Mouse (Mus musculus) hindbrain, embryonic 14.5 days (tissue): Measurements from ENCODE around the gene Dcst1. TPM values are rescaled to one million over a fixed set of nuclear protein-coding genes. Genes with fewer than 3 reads are reported as not detected.

ENCODE experiments used
- ATAC-seq: fragments of 200-750 bp; cut with Nextera tagmentation; 2 replicates; pipeline ENCODE4 v1.8.0; 2017; ENCODE audit warnings: moderate number of reproducible peaks, mild to moderate bottlenecking, moderate TSS enrichment, moderate library complexity; ENCODE audit not compliant: low FRiP score
- DNase-seq: peaks from one replicate; pipeline ENCODE4 v3.0.0-alpha.2; 2015; ENCODE audit warnings: low spot score
- H3K27ac ChIP-seq: fragments of 300-500 bp; sonication (generic); 2 replicates; pipeline ENCODE4 v1.5.1; 2014; ENCODE audit warnings: mild to moderate bottlenecking, moderate library complexity
- H3K27me3 ChIP-seq: fragments of 300-500 bp; sonication (generic); 2 replicates; pipeline ENCODE4 v1.6.1; 2014; ENCODE audit warnings: mild to moderate bottlenecking, low read length, mixed read lengths; ENCODE audit not compliant: control insufficient read depth, insufficient read depth
- H3K36me3 ChIP-seq: fragments of 300-500 bp; sonication (generic); replicated peaks from 2 replicates; pipeline ENCODE4 v1.6.1; 2014; ENCODE audit not compliant: control insufficient read depth, insufficient read depth
- H3K4me1 ChIP-seq: fragments of 300-500 bp; sonication (generic); replicated peaks from 2 replicates; pipeline ENCODE4 v1.6.1; 2014; ENCODE audit warnings: antibody characterized with exemption, low read length, mixed read lengths; ENCODE audit not compliant: control insufficient read depth, insufficient read depth
- H3K4me2 ChIP-seq: fragments of 300-500 bp; sonication (generic); replicated peaks from 2 replicates; pipeline ENCODE4 v1.6.1; 2014; ENCODE audit warnings: mild to moderate bottlenecking, moderate library complexity
- H3K4me3 ChIP-seq: fragments of 300-500 bp; sonication (generic); replicated peaks from 2 replicates; pipeline ENCODE4 v1.5.1; 2014; ENCODE audit warnings: mild to moderate bottlenecking, low read length
- H3K9ac ChIP-seq: fragments of 300-500 bp; sonication (generic); 2 replicates; pipeline ENCODE4 v1.6.1; 2014
- H3K9me3 ChIP-seq: fragments of 300-500 bp; sonication (generic); 2 replicates; pipeline ENCODE4 v1.6.1; 2016; ENCODE audit warnings: low read length; ENCODE audit not compliant: control insufficient read depth
- WGBS: fragments of 180-500 bp; shearing (Covaris S2); extraction: QIAGEN DNeasy Blood & Tissue Kit; methylation state at CpG from one replicate; pipeline ENCODE4 v1.1.7; 2014; 5-methylcytosine and 5-hydroxymethylcytosine counted together
- polyA plus RNA-seq: library from polyadenylated mRNA; unstranded; fragments of >200 nt; fragmentation: Nextera tagmentation; extraction: Ambion mirVana; gene quantifications from 2 replicates; pipeline ENCODE4 v1.2.1, GENCODE M21; 2014

Dcst1 gene
- polyA plus RNA-seq, 1 experiment from 2014 or later, result 0.43 TPM

DNA sequence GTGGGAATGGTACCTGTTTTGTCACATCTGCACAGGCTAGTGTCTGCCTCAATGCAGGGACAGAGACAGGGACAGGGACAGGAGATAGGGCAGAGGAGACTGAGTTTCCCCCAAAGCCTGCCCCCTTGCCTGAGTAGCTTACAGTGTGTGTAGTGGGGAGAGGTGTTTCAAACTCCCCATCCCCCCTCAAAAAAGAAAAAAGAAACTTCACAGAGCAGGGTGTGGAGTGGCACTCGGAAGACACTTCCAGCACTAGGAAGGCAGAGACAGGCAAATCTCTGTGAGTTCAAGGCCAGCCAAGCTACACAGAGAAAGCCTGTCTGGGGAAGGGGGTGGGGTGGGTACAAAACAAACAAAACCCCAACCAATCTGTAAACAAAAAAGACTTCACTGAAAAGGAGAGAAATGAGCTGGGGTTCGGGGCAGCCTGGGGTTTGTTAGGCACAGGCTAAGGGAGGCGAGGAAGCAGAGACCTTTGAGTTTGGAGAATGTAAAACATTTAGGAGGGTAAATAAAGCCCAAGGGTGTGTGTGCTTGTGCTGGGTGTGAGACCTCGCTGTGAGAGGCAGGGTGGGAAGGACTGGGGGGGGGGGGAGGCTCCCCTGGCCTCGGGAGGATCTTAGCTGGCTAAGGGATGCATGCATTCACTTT lies 8.7 kb upstream of the Dcst1 start:
- H3K4me1 ChIP-seq, result peaks cover 8% of the 10 kb centered on the region
- ATAC-seq, result no peak
- 43% methylated on average over 5 of the region's 5 CpGs for WGBS
- no peak overlapping the region for H3K27ac ChIP-seq
- H3K27me3 ChIP-seq, result no peaks in the 10 kb centered on the region
- H3K4me3 ChIP-seq, result no peak overlapping the region
- no peak for DNase-seq
- no peaks in the 10 kb centered on the region for H3K36me3 ChIP-seq
- H3K9ac ChIP-seq, result no peak overlapping the region
- H3K9me3 ChIP-seq, result no peaks in the 10 kb centered on the region
- H3K4me2 ChIP-seq, result no peak overlapping the region

- DNase-seq (no peak), ATAC-seq (no peak)
- no peak overlapping the region for H3K27ac ChIP-seq
- H3K9ac ChIP-seq, result no peak overlapping the region
- no peak overlapping the region for H3K4me3 ChIP-seq
- 69% methylated on average over 11 of the region's 11 CpGs for WGBS
- no peaks in the 10 kb centered on the region for H3K27me3 ChIP-seq
- no peak overlapping the region for H3K4me2 ChIP-seq
- H3K36me3 ChIP-seq, result no peaks in the 10 kb centered on the region
- H3K9me3 ChIP-seq, result no peaks in the 10 kb centered on the region
- H3K4me1 ChIP-seq, result no peaks in the 10 kb centered on the region
Measured at GRCm38 (mm10) chr3:89367338-89367737, 2.3 kb upstream of the Dcst1 start.

GRCm38 (mm10) chr3:89365486-89366414 lies 697 bp upstream of the Dcst1 start:
- H3K4me2 ChIP-seq, result no peak overlapping the region
- H3K27ac ChIP-seq, result no peak overlapping the region
- no peak overlapping the region for H3K4me3 ChIP-seq
- no peaks in the 10 kb centered on the region for H3K36me3 ChIP-seq
- no peaks in the 10 kb centered on the region for H3K4me1 ChIP-seq
- H3K9ac ChIP-seq, result no peak overlapping the region
- DNase-seq, result no peak
- H3K9me3 ChIP-seq, result no peaks in the 10 kb centered on the region
- no peaks in the 10 kb centered on the region for H3K27me3 ChIP-seq
- WGBS, result 75% methylated on average over 20 of the region's 20 CpGs
- no peak for ATAC-seq

- Histone ChIP-seq H3K4me3 (no peak overlapping the region), H3K9me3 (no peaks in the 10 kb centered on the region), H3K4me1 (no peaks in the 10 kb centered on the region), H3K27me3 (no peaks in the 10 kb centered on the region), H3K4me2 (no peak overlapping the region), H3K9ac (no peak overlapping the region), H3K36me3 (no peaks in the 10 kb centered on the region), H3K27ac (no peak overlapping the region)
- WGBS, result 50% methylated on average over 8 of the region's 8 CpGs
- no peak for ATAC-seq
- DNase-seq, result no peak
Measured at GRCm38 (mm10) chr3:89364631-89365030, 422 bp downstream of the Dcst1 start.

DNA sequence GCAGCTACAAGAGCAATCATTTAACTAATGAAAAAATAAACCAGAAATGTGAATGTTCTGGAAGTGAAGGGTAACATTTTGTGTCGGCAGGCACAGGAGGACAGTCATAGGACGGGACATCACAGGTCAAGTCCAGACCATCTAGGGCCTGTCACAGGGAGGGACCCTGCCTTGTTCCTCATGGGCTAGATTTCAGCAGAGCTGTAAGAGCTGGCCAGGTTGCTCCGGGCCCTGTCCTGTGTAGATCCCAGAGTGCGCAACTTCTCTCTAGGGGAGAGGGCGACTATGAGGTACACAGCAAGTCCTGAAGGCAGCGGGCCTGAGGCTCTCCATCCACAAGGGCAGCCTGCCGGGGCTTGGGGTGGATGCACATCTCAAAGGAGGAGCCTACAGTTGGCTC lies 3.4 kb downstream of the Dcst1 start, which contains the start of gene Dcst2:
TSS of gene Dcst2 (plus strand) at position 301 of the 400 bp plus-strand sequence.
- no peaks in the 10 kb centered on the region for H3K27me3 ChIP-seq
- WGBS, result 88% methylated on average over 7 of the region's 7 CpGs
- no peak for ATAC-seq
- no peak within 1 kb of the TSS for H3K4me3 ChIP-seq
- no peak within 1 kb of the TSS for H3K4me2 ChIP-seq
- no peaks in the 10 kb centered on the region for H3K36me3 ChIP-seq
- H3K9me3 ChIP-seq, result no peaks in the 10 kb centered on the region
- H3K27ac ChIP-seq, result no peak within 1 kb of the TSS
- no peak within 1 kb of the TSS for H3K9ac ChIP-seq
- no peaks in the 10 kb centered on the region for H3K4me1 ChIP-seq
- DNase-seq, result no peak

GRCm38 (mm10) chr3:89360237-89360636 lies 4.8 kb downstream of the Dcst1 start:
- ATAC-seq (no peak), DNase-seq (no peak)
- no peak overlapping the region for H3K4me3 ChIP-seq
- H3K9me3 ChIP-seq, result no peaks in the 10 kb centered on the region
- H3K27ac ChIP-seq, result no peak overlapping the region
- H3K27me3 ChIP-seq, result no peaks in the 10 kb centered on the region
- 84% methylated on average over 3 of the region's 3 CpGs for whole genome bisulfite sequencing
- H3K4me2 ChIP-seq, result no peak overlapping the region
- no peak overlapping the region for H3K9ac ChIP-seq
- H3K36me3 ChIP-seq, result no peaks in the 10 kb centered on the region
- H3K4me1 ChIP-seq, result no peaks in the 10 kb centered on the region

- 57% methylated on average over 6 of the region's 6 CpGs for WGBS
- no peak overlapping the region for H3K9ac ChIP-seq
- DNase-seq, result no peak
- no peak overlapping the region for H3K27ac ChIP-seq
- H3K36me3 ChIP-seq, result no peaks in the 10 kb centered on the region
- H3K9me3 ChIP-seq, result no peaks in the 10 kb centered on the region
- H3K4me1 ChIP-seq, result no peaks in the 10 kb centered on the region
- no peak for ATAC-seq
- H3K27me3 ChIP-seq, result no peaks in the 10 kb centered on the region
- no peak overlapping the region for H3K4me3 ChIP-seq
- no peak overlapping the region for H3K4me2 ChIP-seq
Measured at GRCm38 (mm10) chr3:89359630-89360029, 5.4 kb downstream of the Dcst1 start.

DNA sequence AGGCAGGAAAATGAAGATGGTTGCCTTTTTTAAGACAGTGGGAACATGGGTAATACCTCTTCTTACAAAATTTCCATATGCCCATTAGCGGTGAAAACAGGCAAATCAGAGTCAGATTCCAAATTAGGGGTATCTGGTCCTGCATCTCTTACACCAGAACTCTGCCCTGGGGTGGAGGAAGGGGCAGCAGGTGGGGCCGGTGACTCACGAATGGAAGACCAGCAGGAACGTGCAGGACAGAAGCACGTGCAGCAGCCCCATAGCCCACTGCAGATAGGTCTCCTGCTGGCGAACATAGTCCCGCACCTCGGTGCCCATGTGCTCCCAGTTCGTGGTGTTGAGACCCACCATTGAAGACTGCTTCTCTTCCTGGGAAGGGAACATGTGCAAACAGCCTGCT lies 9.0 kb downstream of the Dcst1 start:
- DNase-seq (no peak), ATAC-seq (no peak)
- 0 out of 2 replicates have a peak, but pooled peaks cover 6% of the 10 kb centered on the region for H3K27me3 ChIP-seq
- H3K27ac ChIP-seq, result no peak overlapping the region
- H3K4me1 ChIP-seq, result no peaks in the 10 kb centered on the region
- H3K9ac ChIP-seq, result no peak overlapping the region
- WGBS, result 66% methylated on average over 9 of the region's 9 CpGs
- H3K36me3 ChIP-seq, result no peaks in the 10 kb centered on the region
- no peak overlapping the region for H3K4me3 ChIP-seq
- H3K9me3 ChIP-seq, result no peaks in the 10 kb centered on the region
- no peak overlapping the region for H3K4me2 ChIP-seq

DNA sequence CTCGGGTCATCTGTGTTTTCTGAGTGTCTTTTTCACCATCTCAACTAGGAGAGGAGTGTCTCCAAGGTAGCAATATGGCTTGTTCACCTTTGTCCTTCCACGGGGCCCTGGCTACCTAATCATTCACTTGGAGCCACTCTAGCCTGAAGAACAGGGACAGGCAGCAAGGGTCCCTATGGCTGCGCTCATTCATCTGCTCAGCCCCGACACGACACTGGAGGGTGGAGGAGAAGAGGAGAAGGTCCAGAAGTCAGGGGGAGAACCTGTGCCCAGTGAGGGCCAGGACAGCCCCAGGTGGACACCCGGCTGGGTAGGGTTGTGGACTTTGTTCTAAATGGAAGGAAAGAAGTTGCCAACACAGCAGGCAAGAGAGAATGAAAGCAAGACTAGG lies 9.5 kb downstream of the Dcst1 start:
- H3K4me3 ChIP-seq, result no peak overlapping the region
- no peak overlapping the region for H3K27ac ChIP-seq
- H3K9me3 ChIP-seq, result no peaks in the 10 kb centered on the region
- H3K27me3 ChIP-seq, result 0 out of 2 replicates have a peak, but pooled peaks cover 6% of the 10 kb centered on the region
- 80% methylated on average over 6 of the region's 6 CpGs for WGBS
- no peaks in the 10 kb centered on the region for H3K36me3 ChIP-seq
- DNase-seq (no peak), ATAC-seq (no peak)
- H3K9ac ChIP-seq, result no peak overlapping the region
- H3K4me2 ChIP-seq, result no peak overlapping the region
- H3K4me1 ChIP-seq, result 0 out of 2 replicates have a peak, but pooled peaks cover 4% of the 10 kb centered on the region
